Mouse (Mus musculus): Measurements from ENCODE around the gene Dpp8. TPM values are rescaled to one million over a fixed set of nuclear protein-coding genes. Genes with fewer than 3 reads are reported as not detected.

Gene Dpp8
- polyA plus RNA-seq, 1 experiment from 2014 or later: 44.7 TPM

- H3K4me1 ChIP-seq (replicated peaks): peaks cover 21% of the 10 kb centered on the region
- no peak for ATAC-seq (ENCODE audit: insufficient number of reproducible peaks, insufficient read depth, low FRiP score, low TSS enrichment, low read depth)
- no peak overlapping the region for H3K4me2 ChIP-seq
- H3K27me3 ChIP-seq: no peaks in the 10 kb centered on the region
- peaks cover 1% of the 10 kb centered on the region; the same call in 1 of the 2 replicates for H3K36me3 ChIP-seq
- H3K4me3 ChIP-seq (replicated peaks): no peak overlapping the region
- no peak overlapping the region for H3K9ac ChIP-seq (replicated peaks)
- WGBS: 89% methylated on average over 7 of the region's 7 CpGs
- no peak overlapping the region for H3K27ac ChIP-seq
- no peaks in the 10 kb centered on the region for H3K9me3 ChIP-seq
Observed at GRCm38 (mm10) chr9:65015461-65016222, 16.6 kb upstream of the Dpp8 start.

- no peak overlapping the region for H3K27ac ChIP-seq
- H3K27me3 ChIP-seq: no peaks in the 10 kb centered on the region
- no peak overlapping the region for H3K4me2 ChIP-seq
- no peak overlapping the region for H3K9ac ChIP-seq (replicated peaks)
- 86% methylated on average over 4 of the region's 4 CpGs for WGBS
- no peak overlapping the region for H3K4me3 ChIP-seq (replicated peaks)
- no peak for ATAC-seq (ENCODE audit: insufficient number of reproducible peaks, insufficient read depth, low FRiP score, low TSS enrichment, low read depth)
- H3K9me3 ChIP-seq: no peaks in the 10 kb centered on the region
- peaks cover 21% of the 10 kb centered on the region for H3K4me1 ChIP-seq (replicated peaks)
- H3K36me3 ChIP-seq: no peaks in the 10 kb centered on the region
Observed at GRCm38 (mm10) chr9:65016241-65016977, 15.8 kb upstream of the Dpp8 start.

GRCm38 (mm10) chr9:65016978-65017827, 15.0 kb upstream of the Dpp8 start:
- no peaks in the 10 kb centered on the region for H3K27me3 ChIP-seq
- no peaks in the 10 kb centered on the region for H3K36me3 ChIP-seq
- no peak overlapping the region for H3K4me3 ChIP-seq (replicated peaks)
- no peak for ATAC-seq (ENCODE audit: insufficient number of reproducible peaks, insufficient read depth, low FRiP score, low TSS enrichment, low read depth)
- no peak overlapping the region for H3K9ac ChIP-seq (replicated peaks)
- H3K27ac ChIP-seq: no peak overlapping the region
- H3K4me1 ChIP-seq (replicated peaks): peaks cover 25% of the 10 kb centered on the region
- no peaks in the 10 kb centered on the region for H3K9me3 ChIP-seq
- WGBS: 83% methylated on average over 16 of the region's 16 CpGs
- no peak overlapping the region for H3K4me2 ChIP-seq

GRCm38 (mm10) chr9:65017896-65018295, 14.3 kb upstream of the Dpp8 start:
- no peak overlapping the region for H3K4me2 ChIP-seq
- no peak for ATAC-seq (ENCODE audit: insufficient number of reproducible peaks, insufficient read depth, low FRiP score, low TSS enrichment, low read depth)
- H3K4me1 ChIP-seq (replicated peaks): peaks cover 26% of the 10 kb centered on the region
- H3K36me3 ChIP-seq: no peaks in the 10 kb centered on the region
- no peak overlapping the region for H3K4me3 ChIP-seq (replicated peaks)
- H3K27ac ChIP-seq: no peak overlapping the region
- WGBS: 85% methylated on average over 4 of the region's 4 CpGs
- no peaks in the 10 kb centered on the region for H3K9me3 ChIP-seq
- H3K27me3 ChIP-seq: no peaks in the 10 kb centered on the region
- no peak overlapping the region for H3K9ac ChIP-seq (replicated peaks)

GRCm38 (mm10) chr9:65018588-65019121, 13.6 kb upstream of the Dpp8 start:
- no peaks in the 10 kb centered on the region for H3K36me3 ChIP-seq
- H3K27me3 ChIP-seq: no peaks in the 10 kb centered on the region
- H3K4me3 ChIP-seq (replicated peaks): no peak overlapping the region
- H3K4me2 ChIP-seq: 0 out of 2 replicates have a peak overlapping the region, but pooled peaks have one; percentile 11
- 80% methylated on average over 3 of the region's 3 CpGs for WGBS
- no peak for ATAC-seq (ENCODE audit: insufficient number of reproducible peaks, insufficient read depth, low FRiP score, low TSS enrichment, low read depth)
- 0 out of 2 replicates have a peak overlapping the region, but pooled peaks have one; percentile 19 for H3K9ac ChIP-seq (replicated peaks)
- peaks cover 26% of the 10 kb centered on the region for H3K4me1 ChIP-seq (replicated peaks)
- no peaks in the 10 kb centered on the region for H3K9me3 ChIP-seq
- no peak overlapping the region for H3K27ac ChIP-seq

GRCm38 (mm10) chr9:65019146-65019545, 13.1 kb upstream of the Dpp8 start:
- peaks cover 26% of the 10 kb centered on the region for H3K4me1 ChIP-seq (replicated peaks)
- 0 out of 2 replicates have a peak overlapping the region, but pooled peaks have one; percentile 11 for H3K4me2 ChIP-seq
- H3K9me3 ChIP-seq: no peaks in the 10 kb centered on the region
- 0 out of 2 replicates have a peak overlapping the region, but pooled peaks have one; percentile 19 for H3K9ac ChIP-seq (replicated peaks)
- WGBS: 63% methylated on average over 3 of the region's 3 CpGs
- no peaks in the 10 kb centered on the region for H3K36me3 ChIP-seq
- no peak overlapping the region for H3K4me3 ChIP-seq (replicated peaks)
- ATAC-seq (ENCODE audit: insufficient number of reproducible peaks, insufficient read depth, low FRiP score, low TSS enrichment, low read depth): no peak
- no peak overlapping the region for H3K27ac ChIP-seq
- no peaks in the 10 kb centered on the region for H3K27me3 ChIP-seq

GRCm38 (mm10) chr9:65020128-65020527, 12.1 kb upstream of the Dpp8 start:
- no peaks in the 10 kb centered on the region for H3K9me3 ChIP-seq
- H3K36me3 ChIP-seq: no peaks in the 10 kb centered on the region
- H3K27ac ChIP-seq: no peak overlapping the region
- H3K9ac ChIP-seq (replicated peaks): 0 out of 2 replicates have a peak overlapping the region, but pooled peaks have one; percentile 18
- peak overlapping the region; percentile 96 for H3K4me3 ChIP-seq (replicated peaks)
- peaks cover 26% of the 10 kb centered on the region for H3K4me1 ChIP-seq (replicated peaks)
- H3K27me3 ChIP-seq: no peaks in the 10 kb centered on the region
- WGBS: 73% methylated on average over 4 of the region's 4 CpGs
- no peak for ATAC-seq (ENCODE audit: insufficient number of reproducible peaks, insufficient read depth, low FRiP score, low TSS enrichment, low read depth)
- H3K4me2 ChIP-seq: peak overlapping the region; percentile 88

GRCm38 (mm10) chr9:65020991-65021886, 11.0 kb upstream of the Dpp8 start, which contains the start of gene Hacd3:
Gene Hacd3 (minus strand): TSS chr9:65021693.
- no peaks in the 10 kb centered on the region for H3K27me3 ChIP-seq
- no peaks in the 10 kb centered on the region for H3K9me3 ChIP-seq
- ATAC-seq (ENCODE audit: insufficient number of reproducible peaks, insufficient read depth, low FRiP score, low TSS enrichment, low read depth): peak; percentile 79
- H3K4me3 ChIP-seq (replicated peaks): peak within 1 kb of the TSS; percentile 96
- 1% methylated on average over 81 of the region's 81 CpGs for WGBS
- H3K9ac ChIP-seq (replicated peaks): peak within 1 kb of the TSS; percentile 93
- H3K27ac ChIP-seq: peak within 1 kb of the TSS; percentile 75
- H3K36me3 ChIP-seq: no peaks in the 10 kb centered on the region
- H3K4me2 ChIP-seq: peak within 1 kb of the TSS; percentile 88
- peaks cover 26% of the 10 kb centered on the region for H3K4me1 ChIP-seq (replicated peaks)

GRCm38 (mm10) chr9:65021887-65022579, 10.2 kb upstream of the Dpp8 start:
- Histone ChIP-seq H3K9ac (replicated peaks) (peak overlapping the region; percentile 93), H3K36me3 (no peaks in the 10 kb centered on the region), H3K4me1 (replicated peaks) (peaks cover 26% of the 10 kb centered on the region), H3K27ac (peak overlapping the region; percentile 75), H3K4me2 (peak overlapping the region; percentile 88), H3K4me3 (replicated peaks) (peak overlapping the region; percentile 96), H3K9me3 (no peaks in the 10 kb centered on the region), H3K27me3 (no peaks in the 10 kb centered on the region)
- ATAC-seq (ENCODE audit: insufficient number of reproducible peaks, insufficient read depth, low FRiP score, low TSS enrichment, low read depth): no peak
- WGBS: 22% methylated on average over 9 of the region's 9 CpGs

Measured in limb, embryonic 12.5 days (tissue).